Mouse (Mus musculus) WW6 (cell line): ENCODE results near the gene Olfr569.

Source experiments
- DNase-seq: peaks from one replicate; pipeline ENCODE4 v3.0.0-alpha.2; 2013; ENCODE audit warnings: low read depth, low spot score

Olfr569 gene

GRCm38 (mm10) chr7:102890782-102891181 lies at the start of gene Olfr569:
Olfr569 (minus strand) TSS chr7:102890882.
- DNase-seq = no peak

- DNase-seq = no peak
Measured at GRCm38 (mm10) chr7:102927105-102927504, 36.4 kb upstream of the Olfr569 start.

- DNase-seq = no peak
Measured at GRCm38 (mm10) chr7:102924109-102924508, 33.4 kb upstream of the Olfr569 start, which contains the start of gene Olfr572. Olfr572 (plus strand) TSS chr7:102924409.

- peak; percentile 16 for DNase-seq
Measured at GRCm38 (mm10) chr7:102919632-102920031, 28.9 kb upstream of the Olfr569 start.

- no peak for DNase-seq
Measured at GRCm38 (mm10) chr7:102917032-102917875, 26.6 kb upstream of the Olfr569 start, which contains the start of gene Olfr571. Olfr571 (minus strand) TSS chr7:102917536.

- no peak for DNase-seq
Measured at GRCm38 (mm10) chr7:102916405-102916804, 25.7 kb upstream of the Olfr569 start.

GRCm38 (mm10) chr7:102915261-102915660 lies 24.6 kb upstream of the Olfr569 start:
- DNase-seq = no peak

GRCm38 (mm10) chr7:102876822-102877221 lies 13.9 kb downstream of the Olfr569 start, which contains the start of gene Olfr568:
Olfr568 (plus strand) TSS chr7:102877122.
- no peak for DNase-seq

GRCm38 (mm10) chr7:102858665-102859064 lies 32.0 kb downstream of the Olfr569 start, which contains the start of gene Olfr566:
Olfr566 (minus strand) TSS chr7:102858765.
- no peak for DNase-seq

- no peak for DNase-seq
Measured at GRCm38 (mm10) chr7:102855807-102856206, 34.9 kb downstream of the Olfr569 start.
